Mouse (Mus musculus) heart, embryonic 15.5 days (tissue): ENCODE results near the gene Foxe3. TPM values are rescaled to one million over a fixed set of nuclear protein-coding genes. Genes with fewer than 3 reads are reported as not detected.
A peak's percentile ranks its signal among the peaks of the same experiment; 100 is the strongest.

Experiments used
- ATAC-seq: fragments of 200-750 bp; cut with Nextera tagmentation; replicated peaks from 2 replicates; pipeline ENCODE4 v1.8.0; 2017; ENCODE audit warnings: low read depth, moderate TSS enrichment; ENCODE audit not compliant: insufficient number of reproducible peaks, insufficient read depth, low FRiP score
- H3K27ac ChIP-seq: fragments of 300-500 bp; sonication (generic); 2 replicates; pipeline ENCODE4 v1.5.1; 2015; ENCODE audit warnings: mild to moderate bottlenecking, inconsistent platforms
- H3K27me3 ChIP-seq: fragments of 300-500 bp; sonication (generic); 2 replicates; pipeline ENCODE4 v1.6.1; 2015; ENCODE audit warnings: inconsistent platforms
- H3K36me3 ChIP-seq: fragments of 300-500 bp; sonication (generic); 2 replicates; pipeline ENCODE4 v1.6.1; 2015; ENCODE audit warnings: mild to moderate bottlenecking, inconsistent platforms
- H3K4me1 ChIP-seq: fragments of 300-500 bp; sonication (generic); replicated peaks from 2 replicates; pipeline ENCODE4 v1.6.1; 2015; ENCODE audit warnings: inconsistent platforms
- H3K4me2 ChIP-seq: fragments of 300-500 bp; sonication (generic); 2 replicates; pipeline ENCODE4 v1.6.1; 2015; ENCODE audit warnings: inconsistent platforms, mild to moderate bottlenecking, moderate library complexity
- H3K4me3 ChIP-seq: fragments of 300-500 bp; sonication (generic); 2 replicates; pipeline ENCODE4 v1.5.1; 2015; ENCODE audit warnings: mild to moderate bottlenecking, inconsistent platforms
- H3K9ac ChIP-seq: fragments of 300-500 bp; sonication (generic); 2 replicates; pipeline ENCODE4 v1.6.1; 2015; ENCODE audit warnings: mild to moderate bottlenecking, inconsistent platforms
- H3K9me3 ChIP-seq: fragments of 300-500 bp; sonication (generic); replicated peaks from 2 replicates; pipeline ENCODE4 v1.6.1; 2016; ENCODE audit warnings: inconsistent platforms
- WGBS: fragments of 180-500 bp; shearing (Covaris S2); methylation state at CpG from one replicate; pipeline ENCODE4 v1.1.7; 2015; ENCODE audit warnings: mixed read lengths; 5-methylcytosine and 5-hydroxymethylcytosine counted together
- polyA plus RNA-seq: library from polyadenylated mRNA; unstranded; fragments of >200 nt; fragmentation: Nextera tagmentation; extraction: Ambion mirVana; gene quantifications from 2 replicates; pipeline ENCODE4 v1.2.1, GENCODE M21; 2015

Foxe3 gene
- polyA plus RNA-seq, 1 experiment from 2014 or later = not detected

GRCm38 (mm10) chr4:114903422-114903782, 22.4 kb downstream of the Foxe3 start:
- ATAC-seq = no peak

GRCm38 (mm10) chr4:114902641-114903421, 23.0 kb downstream of the Foxe3 start:
- no peak overlapping the region for H3K9ac ChIP-seq
- no peaks in the 10 kb centered on the region for H3K9me3 ChIP-seq
- H3K36me3 ChIP-seq = no peaks in the 10 kb centered on the region
- peaks cover 100% of the 10 kb centered on the region for H3K27me3 ChIP-seq
- H3K4me3 ChIP-seq = no peak overlapping the region
- H3K4me1 ChIP-seq = peaks cover 19% of the 10 kb centered on the region
- ATAC-seq = no peak
- no peak overlapping the region for H3K27ac ChIP-seq
- H3K4me2 ChIP-seq = no peak overlapping the region; the same call in 1 of the 2 replicates
- WGBS = 3% methylated on average over 39 of the region's 39 CpGs

More at GRCm38 (mm10) chr4:114903422-114903782, 22.4 kb downstream of the Foxe3 start:
- H3K9ac ChIP-seq = no peak overlapping the region
- WGBS = 11% methylated on average over 11 of the region's 11 CpGs
- peaks cover 24% of the 10 kb centered on the region for H3K4me1 ChIP-seq
- no peak overlapping the region for H3K4me3 ChIP-seq
- H3K9me3 ChIP-seq = no peaks in the 10 kb centered on the region
- no peaks in the 10 kb centered on the region for H3K36me3 ChIP-seq
- peaks cover 100% of the 10 kb centered on the region for H3K27me3 ChIP-seq
- H3K27ac ChIP-seq = no peak overlapping the region
- H3K4me2 ChIP-seq = no peak overlapping the region

DNA sequence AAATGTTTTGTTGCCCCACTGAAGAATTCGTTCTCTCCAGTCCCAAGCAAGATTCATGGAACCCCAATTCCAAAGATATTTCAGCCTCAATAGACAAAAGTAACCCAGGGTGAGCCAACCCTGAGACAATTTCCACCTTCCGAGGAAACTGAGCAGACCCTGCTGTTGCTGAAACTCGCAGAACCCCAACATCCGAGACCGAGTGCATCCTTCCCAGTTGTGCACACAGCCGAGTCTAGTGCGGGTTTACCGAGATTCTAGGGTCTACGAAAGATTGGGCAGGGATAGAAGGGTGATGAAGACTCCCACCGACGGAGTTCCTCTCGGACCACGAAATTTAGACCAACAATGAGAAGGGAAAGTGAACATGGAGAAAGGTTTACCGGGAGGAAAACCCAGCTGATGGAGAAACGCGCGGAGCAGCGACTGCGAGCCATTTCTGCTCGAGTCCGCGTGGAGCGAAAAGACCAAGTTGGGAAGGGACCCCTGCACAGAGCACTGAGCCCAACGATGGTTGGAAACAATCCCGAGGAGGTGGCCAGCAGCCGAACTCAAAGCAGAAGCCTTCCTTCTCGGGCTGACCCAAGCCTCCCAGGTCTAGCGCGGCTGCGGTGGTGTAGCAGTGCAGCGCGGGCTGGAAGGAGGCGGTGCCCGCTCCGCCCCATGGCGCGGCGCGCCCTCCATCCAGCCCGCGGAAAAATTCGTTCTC, 24.0 kb downstream of the Foxe3 start:
- ATAC-seq = no peak
- peak overlapping the region; percentile 32 for H3K4me2 ChIP-seq
- peak overlapping the region; percentile 17; the same call in 1 of the 2 replicates for H3K4me3 ChIP-seq
- under 1% methylated on average over 42 of the region's 42 CpGs for WGBS
- no peak overlapping the region for H3K27ac ChIP-seq
- peaks cover 9% of the 10 kb centered on the region for H3K4me1 ChIP-seq
- H3K9me3 ChIP-seq = no peaks in the 10 kb centered on the region
- H3K27me3 ChIP-seq = peaks cover 100% of the 10 kb centered on the region
- no peaks in the 10 kb centered on the region for H3K36me3 ChIP-seq
- H3K9ac ChIP-seq = no peak overlapping the region

DNA sequence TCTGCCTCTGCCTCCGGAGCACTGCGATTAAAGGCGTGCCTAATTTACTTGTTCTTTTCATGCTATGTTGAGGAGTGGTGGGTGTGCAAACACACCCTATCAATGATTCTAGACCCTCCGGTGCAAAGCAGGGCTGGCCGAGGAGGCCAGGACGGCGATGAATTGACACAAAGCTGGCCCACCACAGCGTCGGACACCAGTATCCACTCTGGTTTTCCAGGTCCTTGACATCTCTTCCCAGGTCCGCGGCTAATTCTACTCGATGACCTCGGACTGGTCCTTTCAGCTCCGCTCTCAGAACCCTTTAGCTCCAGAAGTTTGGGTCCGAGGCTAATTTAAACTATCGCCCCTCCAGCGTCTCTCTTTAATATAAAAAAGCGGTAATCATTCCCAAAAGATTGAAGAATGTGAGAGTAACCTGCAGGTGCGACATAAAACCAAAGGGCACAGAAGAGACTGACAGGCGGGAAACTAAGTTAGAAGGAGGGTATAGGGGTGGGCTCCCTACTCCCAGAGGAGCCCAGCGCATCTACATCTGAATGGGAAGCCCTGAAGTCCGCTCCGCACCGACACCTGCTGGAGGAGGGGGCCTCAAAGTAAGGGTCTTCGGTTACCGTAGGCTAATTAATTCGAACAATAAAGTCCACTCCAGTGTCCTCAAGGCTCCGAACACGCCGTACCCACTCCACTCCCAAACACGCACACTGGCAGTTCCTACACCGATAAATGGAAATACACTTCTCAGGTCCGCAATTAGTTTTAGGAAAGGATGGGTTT, 24.8 kb downstream of the Foxe3 start:
- Histone ChIP-seq H3K27ac (no peak overlapping the region), H3K27me3 (peaks cover 100% of the 10 kb centered on the region), H3K4me1 (peaks cover 9% of the 10 kb centered on the region), H3K4me3 (no peak overlapping the region), H3K9me3 (no peaks in the 10 kb centered on the region), H3K9ac (no peak overlapping the region), H3K36me3 (no peaks in the 10 kb centered on the region), H3K4me2 (no peak overlapping the region)
- ATAC-seq = no peak
- 5% methylated on average over 33 of the region's 33 CpGs for WGBS

DNA sequence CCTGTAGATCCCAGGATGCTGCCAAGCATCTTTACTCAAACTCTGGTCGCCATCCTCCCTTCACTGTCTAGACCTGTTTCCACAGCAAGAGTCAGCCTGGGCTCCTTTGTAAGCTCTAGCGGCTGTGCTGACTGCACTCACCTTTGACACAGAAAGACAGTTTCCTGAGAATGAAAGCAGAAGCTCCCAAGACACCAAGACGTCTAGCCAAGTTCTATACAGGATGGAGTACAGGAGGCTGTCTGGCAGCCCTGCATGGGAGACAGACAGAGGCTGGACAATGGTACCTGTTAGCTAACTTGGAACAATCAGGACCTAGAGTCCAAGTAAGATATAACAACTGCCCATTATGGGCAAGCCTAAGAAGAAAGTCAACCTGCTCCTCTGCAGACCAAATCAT, 25.9 kb downstream of the Foxe3 start:
- Histone ChIP-seq H3K27ac (no peak overlapping the region), H3K4me3 (no peak overlapping the region), H3K27me3 (peaks cover 96% of the 10 kb centered on the region), H3K4me1 (peaks cover 7% of the 10 kb centered on the region), H3K9ac (no peak overlapping the region), H3K4me2 (no peak overlapping the region), H3K36me3 (no peaks in the 10 kb centered on the region), H3K9me3 (no peaks in the 10 kb centered on the region)
- 7% methylated on average over 3 of the region's 3 CpGs for WGBS
- ATAC-seq = no peak

DNA sequence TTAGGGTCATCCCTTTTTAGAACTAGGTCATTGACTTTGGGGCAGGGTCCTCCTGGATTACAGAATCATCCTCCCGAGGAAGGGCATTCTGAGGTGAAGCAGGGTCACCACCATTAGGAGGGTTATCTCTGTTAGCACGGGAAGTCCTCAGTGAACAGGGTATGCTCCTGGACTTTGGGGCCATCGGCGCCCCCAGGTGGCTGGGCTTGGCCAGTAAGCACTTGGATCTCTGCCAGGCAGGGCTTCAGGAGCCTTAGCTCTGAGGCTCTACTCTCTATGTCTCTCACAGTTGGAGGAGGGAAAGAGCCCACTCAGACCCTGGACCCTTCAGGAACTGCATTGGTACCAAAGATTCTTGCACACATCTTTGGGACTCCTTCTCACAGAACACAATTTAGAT, 28.0 kb downstream of the Foxe3 start:
- no peak for ATAC-seq
- Histone ChIP-seq H3K9ac (no peak overlapping the region), H3K27me3 (peaks cover 85% of the 10 kb centered on the region), H3K27ac (no peak overlapping the region), H3K9me3 (no peaks in the 10 kb centered on the region), H3K4me3 (no peak overlapping the region), H3K4me2 (no peak overlapping the region), H3K36me3 (no peaks in the 10 kb centered on the region), H3K4me1 (peaks cover 7% of the 10 kb centered on the region)
- 15% methylated on average over 4 of the region's 4 CpGs for WGBS

DNA sequence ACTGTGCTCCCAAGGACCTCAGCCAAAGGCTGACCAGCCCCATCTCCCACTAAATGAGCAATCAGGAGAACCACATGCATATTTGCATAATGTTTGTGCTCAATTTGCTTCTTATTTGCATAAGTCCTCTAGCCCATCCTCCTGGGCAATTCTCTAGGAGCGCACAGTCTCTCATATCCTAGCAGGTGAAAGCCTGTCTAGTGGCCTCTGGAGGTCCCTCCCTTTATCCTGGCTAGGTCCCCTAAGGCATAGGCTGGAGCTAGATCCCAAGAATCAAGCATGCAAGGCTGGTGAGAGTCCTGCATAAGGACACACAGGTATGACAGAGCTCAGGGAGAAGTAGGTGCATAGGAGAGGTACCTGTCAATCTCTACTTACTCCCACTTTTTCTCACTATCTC, 43.6 kb downstream of the Foxe3 start:
- Histone ChIP-seq H3K27me3 (peaks cover 5% of the 10 kb centered on the region; the same call in 1 of the 2 replicates), H3K4me2 (no peak overlapping the region), H3K36me3 (no peaks in the 10 kb centered on the region), H3K27ac (no peak overlapping the region), H3K9ac (no peak overlapping the region), H3K9me3 (no peaks in the 10 kb centered on the region), H3K4me1 (no peaks in the 10 kb centered on the region), H3K4me3 (no peak overlapping the region)
- ATAC-seq = no peak
- 97% methylated on average over 1 of the region's 1 CpGs for WGBS

DNA sequence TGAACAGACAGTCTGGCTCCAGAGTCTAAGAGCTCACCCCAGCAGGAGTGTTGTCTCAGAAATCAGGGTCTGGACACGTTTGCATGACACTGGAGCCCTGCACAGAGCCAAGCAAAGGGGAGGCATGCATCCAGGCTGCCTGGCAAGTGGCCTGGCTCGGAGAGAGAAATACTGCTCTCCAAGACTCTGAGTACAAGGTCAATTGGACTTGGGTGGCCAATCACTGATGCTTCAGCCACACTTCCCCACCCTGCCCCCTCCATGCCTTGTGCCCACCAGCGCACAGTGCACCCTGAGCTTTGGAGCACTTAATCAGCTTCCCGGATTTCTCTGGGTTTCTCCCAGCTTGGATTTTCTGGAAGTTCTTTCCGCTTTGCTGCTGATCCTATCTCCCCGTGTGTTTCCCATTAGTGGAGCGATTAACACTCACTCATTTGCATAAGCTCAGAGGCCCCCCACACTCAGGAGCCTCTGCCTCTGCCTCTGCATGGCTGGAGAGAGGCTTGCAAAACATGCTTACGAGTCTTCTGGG, 49.3 kb downstream of the Foxe3 start:
- H3K27me3 ChIP-seq = peaks cover 3% of the 10 kb centered on the region; the same call in 1 of the 2 replicates
- no peak overlapping the region for H3K9ac ChIP-seq
- 26% methylated on average over 8 of the region's 8 CpGs for WGBS
- H3K36me3 ChIP-seq = no peaks in the 10 kb centered on the region
- no peak overlapping the region for H3K27ac ChIP-seq
- H3K9me3 ChIP-seq = no peaks in the 10 kb centered on the region
- H3K4me2 ChIP-seq = no peak overlapping the region
- H3K4me3 ChIP-seq = no peak overlapping the region
- H3K4me1 ChIP-seq = no peaks in the 10 kb centered on the region
- no peak for ATAC-seq

Other genes with a start within 250 kb of the Foxe3 start
- not detected in 2 replicates for gene Gm12830, start 104.3 kb downstream of the Foxe3 start, polyA plus RNA-seq
- 0.15 TPM in 1 of 2 replicates, not detected in the other for gene Foxd2, start 17.1 kb downstream of the Foxe3 start, polyA plus RNA-seq
- gene Cmpk1, start 61.2 kb upstream of the Foxe3 start, polyA plus RNA-seq = 60.9 and 62.9 TPM in 2 replicates
- 6.5 and 8.4 TPM in 2 replicates for gene Stil, start 74.1 kb upstream of the Foxe3 start, polyA plus RNA-seq
- gene Tal1, start 130.4 kb upstream of the Foxe3 start, polyA plus RNA-seq = 1.1 and 1.5 TPM in 2 replicates
- 3.3 and 4.7 TPM in 2 replicates for gene Pdzk1ip1, start 162.7 kb upstream of the Foxe3 start, polyA plus RNA-seq
- 0.16 TPM in 1 of 2 replicates, not detected in the other for gene Cyp4x1, start 208.3 kb upstream of the Foxe3 start, polyA plus RNA-seq